Mouse (Mus musculus) right cerebral cortex, postnatal 36 days (tissue): ENCODE results near the gene Sesn2.
"Not testable (repeated sequence)": the region's sequence is repeated elsewhere in the genome, so short reads cannot be mapped to it uniquely, and the experiment has no call there.

ENCODE experiments used
- DNase-seq, 2 experiments: peaks; one replicate each; pipeline ENCODE4 v3.0.0; 2022; ENCODE audit warnings: low spot score in 2 of 2, mixed read lengths in 1 of 2

Gene Sesn2

GRCm38 (mm10) chr4:132510352-132510798 is at the start of gene Sesn2:
Gene Sesn2, minus strand, starts transcription at chr4:132510501.
- DNase-seq, result peak; percentile 96 to 97

- not testable (repeated sequence) for DNase-seq
Observed at GRCm38 (mm10) chr4:132555550-132555949, 45.2 kb upstream of the Sesn2 start.

- no peak for DNase-seq
Observed at GRCm38 (mm10) chr4:132554653-132555052, 44.4 kb upstream of the Sesn2 start.

- no peak for DNase-seq
Observed at GRCm38 (mm10) chr4:132554221-132554620, 43.9 kb upstream of the Sesn2 start.

- DNase-seq, result peak; percentile 42 to 44
Observed at GRCm38 (mm10) chr4:132545851-132546250, 35.5 kb upstream of the Sesn2 start.

- DNase-seq, result peak in 1 of 2 experiments; percentile 38
Observed at GRCm38 (mm10) chr4:132542724-132543123, 32.4 kb upstream of the Sesn2 start.

GRCm38 (mm10) chr4:132541413-132541812 is 31.1 kb upstream of the Sesn2 start:
- DNase-seq, result no peak

GRCm38 (mm10) chr4:132539481-132539880 is 29.2 kb upstream of the Sesn2 start:
- DNase-seq, result no peak

GRCm38 (mm10) chr4:132535406-132536121 is 25.3 kb upstream of the Sesn2 start, which contains the start of gene Dnajc8:
Gene Dnajc8, plus strand, starts transcription at chr4:132535550.
- peak; percentile 88 to 90 for DNase-seq

GRCm38 (mm10) chr4:132532981-132533916 is 22.9 kb upstream of the Sesn2 start, which contains the start of gene Atpif1:
Gene Atpif1, minus strand, starts transcription at chr4:132533659.
- peak; percentile 82 to 86 for DNase-seq

- DNase-seq, result no peak
Observed at GRCm38 (mm10) chr4:132532496-132532895, 22.2 kb upstream of the Sesn2 start.

GRCm38 (mm10) chr4:132530033-132530804 is 19.9 kb upstream of the Sesn2 start:
- no peak for DNase-seq

GRCm38 (mm10) chr4:132529344-132529743 is 19.0 kb upstream of the Sesn2 start:
- DNase-seq, result no peak

GRCm38 (mm10) chr4:132527917-132528522 is 17.7 kb upstream of the Sesn2 start:
- no peak for DNase-seq

GRCm38 (mm10) chr4:132526678-132527077 is 16.4 kb upstream of the Sesn2 start:
- no peak for DNase-seq

- DNase-seq, result no peak
Observed at GRCm38 (mm10) chr4:132524808-132525207, 14.5 kb upstream of the Sesn2 start.

GRCm38 (mm10) chr4:132524321-132524741 is 14.0 kb upstream of the Sesn2 start:
- no peak for DNase-seq

- no peak for DNase-seq
Observed at GRCm38 (mm10) chr4:132519188-132519587, 8.9 kb upstream of the Sesn2 start.

GRCm38 (mm10) chr4:132518066-132518465 is 7.8 kb upstream of the Sesn2 start:
- DNase-seq, result no peak

GRCm38 (mm10) chr4:132515369-132516155 is 5.3 kb upstream of the Sesn2 start:
- peak; percentile 92 for DNase-seq
